Mouse (Mus musculus): Measurements from ENCODE around the gene Ankrd52.
A peak's percentile ranks its signal among the peaks of the same experiment; 100 is the strongest.

Gene Ankrd52

GRCm38 (mm10) chr10:128370021-128370420, 6.9 kb upstream of the Ankrd52 start:
- no peak for DNase-seq

GRCm38 (mm10) chr10:128370601-128371000, 6.3 kb upstream of the Ankrd52 start:
- no peak for DNase-seq

GRCm38 (mm10) chr10:128372142-128372541, 4.8 kb upstream of the Ankrd52 start:
- DNase-seq = no peak

- no peak for DNase-seq
Measured at GRCm38 (mm10) chr10:128372989-128373748, 3.7 kb upstream of the Ankrd52 start.

- DNase-seq = no peak
Measured at GRCm38 (mm10) chr10:128374393-128374792, 2.5 kb upstream of the Ankrd52 start.

GRCm38 (mm10) chr10:128376099-128376454, 838 bp upstream of the Ankrd52 start:
- no peak for DNase-seq

GRCm38 (mm10) chr10:128377222-128377939, 466 bp downstream of the Ankrd52 start:
- peak; percentile 68 to 76 for DNase-seq

GRCm38 (mm10) chr10:128377940-128378448, 1.1 kb downstream of the Ankrd52 start:
- DNase-seq = no peak

- DNase-seq = no peak
Measured at GRCm38 (mm10) chr10:128378462-128378861, 1.5 kb downstream of the Ankrd52 start.

- no peak for DNase-seq
Measured at GRCm38 (mm10) chr10:128379260-128379659, 2.3 kb downstream of the Ankrd52 start.

- DNase-seq = peak; percentile 51 to 59
Measured at GRCm38 (mm10) chr10:128380565-128380964, 3.6 kb downstream of the Ankrd52 start.

GRCm38 (mm10) chr10:128382482-128382881, 5.6 kb downstream of the Ankrd52 start:
- DNase-seq = no peak

- DNase-seq = no peak
Measured at GRCm38 (mm10) chr10:128385902-128386301, 9.0 kb downstream of the Ankrd52 start.

GRCm38 (mm10) chr10:128388941-128389340, 12.0 kb downstream of the Ankrd52 start:
- no peak for DNase-seq

GRCm38 (mm10) chr10:128389570-128389969, 12.7 kb downstream of the Ankrd52 start:
- no peak for DNase-seq

GRCm38 (mm10) chr10:128390366-128390765, 13.5 kb downstream of the Ankrd52 start:
- DNase-seq = no peak

- no peak for DNase-seq
Measured at GRCm38 (mm10) chr10:128391850-128392249, 14.9 kb downstream of the Ankrd52 start.

- no peak for DNase-seq
Measured at GRCm38 (mm10) chr10:128396017-128396673, 19.2 kb downstream of the Ankrd52 start.

GRCm38 (mm10) chr10:128396716-128397264, 19.9 kb downstream of the Ankrd52 start:
- peak; percentile 26 to 44 for DNase-seq

GRCm38 (mm10) chr10:128397466-128397865, 20.6 kb downstream of the Ankrd52 start:
- peak in 1 of 2 experiments; percentile 37 for DNase-seq

GRCm38 (mm10) chr10:128400338-128400737, 23.4 kb downstream of the Ankrd52 start:
- peak; percentile 71 to 82 for DNase-seq

GRCm38 (mm10) chr10:128401056-128401455, 24.1 kb downstream of the Ankrd52 start, which contains the start of gene Slc39a5:
Slc39a5 (minus strand) TSS chr10:128401229.
- DNase-seq = peak in 1 of 2 experiments; percentile 43

- no peak for DNase-seq
Measured at GRCm38 (mm10) chr10:128401638-128402037, 24.7 kb downstream of the Ankrd52 start.
